Mouse (Mus musculus): ENCODE measurements around the gene Tango6.
A peak's percentile ranks its signal among the peaks of the same experiment; 100 is the strongest.

Gene Tango6

DNA sequence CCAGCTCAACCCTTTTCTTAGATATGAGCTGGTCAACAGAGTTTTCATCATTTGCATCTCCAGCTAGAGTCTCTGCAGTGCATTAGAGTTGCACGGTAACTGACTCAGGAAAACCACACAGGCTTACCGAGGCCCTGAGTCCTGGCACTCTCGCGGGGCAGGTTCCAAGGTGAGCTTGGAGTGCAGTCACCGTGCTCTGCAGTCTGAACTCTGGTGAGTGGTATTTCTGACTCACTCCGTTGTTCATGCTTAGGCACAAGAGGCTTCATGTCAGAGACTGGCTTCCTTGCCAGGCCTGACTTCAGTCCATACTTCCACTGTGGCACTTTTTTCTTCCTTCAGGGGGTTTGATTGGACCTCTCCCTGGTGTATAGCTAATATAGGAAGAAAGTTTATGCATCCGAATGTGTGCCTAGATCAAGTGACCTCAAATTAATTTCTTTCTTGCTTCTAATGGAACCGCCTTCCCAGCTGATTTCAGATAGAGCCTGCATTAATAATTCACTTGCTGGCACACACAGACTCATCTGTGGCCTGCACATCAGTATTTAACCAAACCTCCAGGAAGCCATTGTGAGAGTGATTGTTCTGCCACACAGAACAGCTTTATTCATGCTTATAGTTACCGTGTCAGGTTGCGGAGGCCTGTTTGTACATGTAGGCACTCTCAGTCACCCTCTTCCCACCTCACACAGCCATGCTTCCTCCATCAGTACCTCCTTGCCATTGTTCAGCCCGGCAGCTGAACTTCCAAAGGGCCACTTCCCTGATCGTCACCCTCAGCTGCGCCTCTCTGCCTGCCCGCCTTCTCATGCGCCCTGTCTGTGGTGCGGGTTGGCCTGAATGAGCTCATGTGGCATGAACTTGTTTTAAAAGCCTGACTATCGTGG, 136.0 kb downstream of the Tango6 start:
- no peak for DNase-seq

DNA sequence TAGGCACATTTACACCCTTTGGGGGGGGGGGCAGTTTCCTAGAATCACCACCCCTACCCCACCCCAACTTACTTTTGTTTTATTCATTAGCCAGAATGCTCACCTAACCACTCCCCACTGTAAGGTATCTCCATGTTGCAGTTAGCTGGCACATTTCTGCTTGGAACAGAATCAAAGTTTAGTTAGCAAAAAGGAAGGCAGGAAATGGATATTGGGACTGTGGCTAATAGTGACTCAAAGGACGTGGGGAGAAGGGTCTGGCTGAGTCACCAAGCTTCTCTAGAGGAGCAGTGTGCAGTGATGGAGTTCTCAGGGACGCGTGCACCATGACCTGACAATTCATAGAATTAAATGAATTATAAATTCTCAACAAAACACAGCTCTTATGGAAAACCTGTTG, 136.7 kb downstream of the Tango6 start:
- no peak for DNase-seq

DNA sequence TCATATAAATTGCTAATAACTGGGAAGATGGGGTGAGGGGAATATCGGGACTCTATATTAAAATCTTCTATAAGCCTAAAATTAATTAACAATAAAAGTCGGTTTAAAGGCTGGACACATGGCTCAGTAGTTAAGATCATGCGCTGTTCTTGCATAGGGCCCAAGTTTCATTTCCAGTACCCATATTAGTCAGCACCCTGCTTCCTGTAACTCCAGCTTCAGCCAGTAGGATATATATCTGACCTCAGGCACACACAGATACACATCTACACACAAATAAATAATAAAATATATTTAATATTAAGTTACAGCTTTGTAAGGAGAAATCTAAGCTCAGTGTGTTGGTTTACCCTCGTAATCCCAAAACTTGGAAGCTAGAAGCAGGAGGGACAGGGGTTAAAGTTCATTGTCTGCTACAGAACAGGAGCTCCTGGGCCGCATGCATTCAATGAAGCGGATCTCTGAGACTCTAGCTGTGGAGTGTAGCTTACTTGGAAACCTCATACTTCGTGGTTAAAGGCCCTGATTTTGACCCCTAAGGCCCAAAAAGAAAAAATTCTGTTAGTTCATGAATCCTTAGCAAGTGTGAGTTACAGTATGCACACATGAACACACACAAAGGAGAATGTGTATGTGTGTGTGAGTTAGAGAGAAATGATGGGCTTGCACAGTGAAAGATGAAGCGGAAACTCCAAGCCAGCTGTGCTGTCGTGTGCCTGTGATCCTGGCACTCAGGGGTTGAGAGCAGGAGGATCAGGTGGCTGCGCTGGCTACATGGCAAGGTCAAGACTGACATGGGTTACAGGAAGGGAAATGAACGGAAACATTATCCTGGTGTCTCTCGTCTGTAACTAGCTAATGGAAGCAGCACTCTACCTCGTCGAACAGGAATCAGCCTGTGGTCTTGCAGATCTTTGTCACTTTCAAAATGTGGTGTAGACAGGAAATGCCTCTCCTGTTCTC, 138.0 kb downstream of the Tango6 start:
- no peak for DNase-seq

DNA sequence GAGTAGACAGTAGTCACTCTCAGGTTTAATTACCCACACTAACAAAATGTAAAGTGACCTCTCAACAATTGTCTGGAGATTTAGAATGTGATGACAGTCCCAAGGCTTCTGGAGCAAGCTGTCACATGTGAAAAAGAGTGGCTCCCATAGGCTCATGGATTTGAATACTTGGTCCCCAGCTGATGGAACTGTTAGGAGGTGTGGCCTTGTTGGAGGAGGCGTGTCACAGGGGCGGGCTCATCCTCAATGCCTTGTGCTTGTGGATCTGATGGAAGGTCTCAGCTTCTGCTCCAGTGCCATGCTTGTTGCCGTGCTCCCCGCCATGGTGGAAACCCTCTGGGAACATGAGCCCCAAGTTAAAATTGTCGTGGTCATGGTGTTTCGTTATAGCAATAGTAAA, 146.1 kb downstream of the Tango6 start:
- no peak for DNase-seq

DNA sequence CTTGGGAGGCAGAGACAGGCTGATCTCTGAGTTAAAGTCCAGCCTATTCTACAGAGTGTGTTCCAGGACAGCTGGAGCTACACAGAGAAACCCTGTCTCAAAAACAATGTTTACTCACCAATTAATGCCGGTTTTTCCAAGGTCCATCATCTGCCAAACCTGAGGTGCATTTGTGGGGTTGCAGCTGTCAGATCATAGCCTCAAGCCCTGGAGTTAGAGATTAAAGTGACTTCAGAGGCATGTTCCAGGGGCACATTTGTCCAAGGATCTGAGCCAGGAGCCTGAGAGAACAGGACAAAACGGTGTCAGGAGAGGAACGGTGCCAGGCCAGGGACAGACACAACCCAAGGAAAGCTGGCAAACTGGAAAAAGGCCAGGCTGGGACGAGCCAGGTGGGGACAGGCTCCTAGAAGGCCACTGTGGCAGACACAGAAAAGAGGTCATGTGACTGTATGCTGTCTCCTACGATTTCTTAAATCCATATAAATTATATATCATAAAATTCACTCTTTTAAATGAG, 146.7 kb downstream of the Tango6 start:
- DNase-seq, result peak; percentile 71

DNA sequence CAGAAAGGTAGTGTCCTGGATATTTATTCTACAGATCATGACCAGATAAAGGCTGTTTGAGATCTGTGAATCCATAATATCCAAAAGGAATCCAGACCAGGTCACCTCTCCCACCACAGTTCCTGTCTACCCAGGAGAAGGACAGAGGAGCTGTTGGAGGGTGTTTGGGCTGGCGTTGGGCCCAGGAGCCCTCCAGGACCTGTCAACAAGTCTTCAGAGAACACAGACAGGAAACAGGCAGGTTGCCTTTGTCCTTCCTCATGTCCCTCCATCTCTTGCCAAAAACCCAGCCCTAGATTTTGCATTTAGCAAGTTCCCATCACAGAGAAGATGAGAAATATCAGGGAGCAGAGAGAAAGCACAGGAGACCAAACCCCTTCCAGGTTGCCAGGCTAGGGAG, 152.0 kb downstream of the Tango6 start:
- no peak for DNase-seq

DNA sequence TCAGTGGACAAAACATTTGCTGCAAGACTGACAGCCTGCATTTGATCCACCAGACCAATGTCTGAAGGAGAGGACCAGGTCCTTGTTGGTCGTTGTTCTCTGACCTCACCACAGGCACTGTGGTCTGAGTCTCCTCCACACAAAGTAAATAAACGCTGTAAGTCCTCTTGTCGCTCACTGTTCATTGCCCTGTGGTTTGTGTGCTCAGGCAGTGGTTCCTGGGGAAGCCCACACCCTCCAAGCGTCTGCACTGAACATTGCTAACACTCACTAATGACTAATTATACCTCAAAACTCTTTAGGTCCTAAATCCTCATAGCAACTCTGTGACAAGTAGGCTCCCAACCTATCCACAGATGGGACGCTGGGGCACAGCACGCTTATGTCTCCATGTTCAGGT, 153.7 kb downstream of the Tango6 start:
- no peak for DNase-seq

DNA sequence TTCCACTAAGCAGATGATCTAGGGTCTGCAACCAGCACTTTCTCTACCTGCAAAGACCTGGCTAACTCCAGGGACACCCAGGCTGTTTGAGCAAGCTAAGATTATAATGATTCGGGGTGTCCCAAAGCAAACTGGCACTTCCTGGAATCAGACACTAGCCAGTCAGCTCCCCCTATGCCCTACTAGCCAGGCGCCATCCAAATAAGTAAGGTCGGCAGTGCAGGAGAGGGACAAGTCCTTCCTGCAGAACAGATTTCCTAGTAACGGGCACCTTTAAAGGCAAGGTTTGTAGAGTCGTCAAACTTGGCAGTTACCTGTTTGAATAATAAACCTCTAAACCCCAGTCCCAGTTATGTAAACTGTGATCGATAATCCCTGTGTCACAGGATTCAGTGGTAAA, 155.9 kb downstream of the Tango6 start:
- no peak for DNase-seq

DNA sequence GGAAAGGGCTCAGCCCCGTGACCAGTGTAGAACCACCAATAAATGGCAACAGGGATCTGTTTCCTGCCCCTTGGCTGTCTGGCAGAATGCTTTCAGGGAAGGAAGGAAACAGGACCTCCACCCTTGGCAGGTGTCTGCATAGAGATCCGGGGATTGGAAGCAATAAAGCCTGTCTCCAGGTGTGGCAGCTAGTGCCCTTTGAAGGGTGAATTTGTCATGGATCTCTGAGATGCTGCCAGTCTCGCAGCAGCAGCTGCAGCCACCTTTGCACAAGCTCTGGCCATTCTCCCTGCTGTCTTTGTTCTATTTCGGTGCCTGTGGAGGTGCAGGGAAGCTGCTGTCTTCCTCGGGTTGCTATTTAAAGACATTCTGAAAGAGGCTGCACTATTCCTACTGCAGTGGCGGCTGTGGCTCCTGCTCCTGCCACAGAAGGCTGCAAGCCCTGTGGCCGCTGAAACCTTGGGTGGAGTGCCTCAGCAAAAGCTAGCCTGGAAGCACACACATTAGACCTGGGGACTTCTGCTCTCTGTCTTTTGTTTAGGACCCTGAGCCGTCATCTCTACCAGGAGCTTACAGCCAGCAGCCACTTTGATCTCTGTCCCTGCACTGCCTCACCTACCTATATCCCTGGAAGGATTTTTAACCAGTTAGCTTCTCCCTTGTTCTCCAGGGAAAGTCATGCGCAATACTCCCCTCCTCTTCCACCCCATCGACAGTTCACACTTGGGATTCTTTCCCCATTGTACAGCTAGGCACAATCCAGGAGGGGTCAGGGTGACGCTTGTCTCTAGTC, 156.5 kb downstream of the Tango6 start:
- DNase-seq, result no peak

DNA sequence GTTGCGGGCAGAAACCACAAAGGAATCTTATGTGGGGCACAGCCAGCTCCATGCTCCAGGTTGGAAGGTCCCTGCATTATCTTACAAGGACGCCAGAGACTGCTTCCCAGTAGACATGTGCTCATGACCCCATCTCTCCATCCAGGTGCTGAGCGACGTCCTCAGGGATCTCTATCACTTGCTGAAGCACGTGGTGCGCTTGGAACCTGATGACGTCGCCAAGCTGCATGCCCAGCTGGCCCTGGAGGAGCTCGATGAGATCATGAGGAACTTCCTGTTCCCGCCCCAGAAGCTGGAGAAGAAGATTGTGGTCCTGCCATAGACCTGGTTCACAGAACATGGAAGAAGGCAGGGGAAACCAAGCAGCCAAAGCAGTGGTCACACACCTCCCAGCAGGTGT, 167.2 kb downstream of the Tango6 start:
- DNase-seq, result no peak

DNA sequence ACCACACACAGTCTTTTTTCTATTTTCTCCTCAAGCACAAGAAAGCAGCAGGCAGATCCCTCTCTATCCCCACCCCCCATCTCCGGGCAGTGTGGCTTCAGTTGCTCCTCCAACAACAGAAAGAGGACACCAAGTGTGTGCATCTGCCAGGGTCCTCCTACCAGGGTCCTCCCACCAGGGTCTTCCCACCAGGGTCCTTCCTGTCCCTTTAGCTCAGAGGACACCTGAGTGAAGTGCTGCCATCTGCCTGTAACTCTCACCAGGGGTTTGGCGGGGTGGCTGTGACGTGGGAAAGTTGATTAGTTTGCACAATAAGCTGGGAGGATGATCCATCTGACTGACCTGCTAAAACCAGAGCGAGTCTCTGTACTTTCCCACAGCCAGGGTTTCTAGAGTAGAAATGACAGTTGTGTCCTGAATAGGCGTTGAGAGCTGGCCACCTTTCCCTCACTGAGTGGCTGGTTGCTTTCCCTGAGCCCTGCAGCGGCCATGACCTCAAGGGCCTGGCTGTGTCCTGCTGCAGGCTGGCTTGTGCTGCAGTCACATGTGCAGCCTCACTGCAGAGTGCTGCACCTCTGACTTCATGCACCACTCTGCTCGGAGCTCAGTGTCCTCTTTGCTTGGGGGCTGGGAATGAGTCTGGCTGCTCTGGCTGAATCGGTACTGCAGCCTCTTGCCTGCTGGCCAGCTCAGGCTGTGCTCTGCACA, 171.8 kb downstream of the Tango6 start:
- DNase-seq, result no peak

DNA sequence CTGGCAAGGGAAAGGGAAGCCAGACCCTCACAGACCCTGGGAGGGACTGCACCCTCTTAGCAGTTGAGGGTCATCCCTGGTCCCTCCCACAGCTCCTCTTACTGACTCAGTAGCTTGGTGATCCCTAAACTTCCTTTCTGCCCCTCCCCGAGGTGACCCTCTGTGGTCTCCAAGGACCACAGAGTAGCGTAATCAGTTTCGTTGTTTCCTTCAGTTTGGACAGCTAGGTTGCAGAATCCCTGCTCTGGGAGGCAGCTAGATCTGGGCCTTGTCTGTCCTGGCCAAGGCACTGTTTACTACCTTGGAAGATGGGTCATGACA, 172.3 kb downstream of the Tango6 start:
- no peak for DNase-seq

DNA sequence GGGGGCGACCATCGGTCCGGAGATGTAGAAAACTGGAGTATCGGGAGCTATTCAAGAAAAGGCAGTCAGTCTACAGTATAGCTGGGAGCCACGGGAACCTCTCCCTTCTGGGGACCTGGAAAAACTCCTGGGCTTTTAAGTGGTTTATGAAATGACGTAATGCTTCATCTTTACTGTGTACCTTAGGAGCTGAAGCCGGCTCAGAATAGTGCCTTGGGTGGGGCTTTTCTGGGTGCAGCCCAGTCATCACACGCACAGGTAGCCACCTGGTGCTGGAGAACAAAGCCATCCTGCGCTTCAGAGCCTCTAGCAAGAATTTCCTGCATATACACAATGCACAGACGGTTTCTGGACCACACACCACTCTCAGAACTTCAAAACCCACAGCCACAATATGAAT, 180.0 kb downstream of the Tango6 start:
- DNase-seq, result no peak

DNA sequence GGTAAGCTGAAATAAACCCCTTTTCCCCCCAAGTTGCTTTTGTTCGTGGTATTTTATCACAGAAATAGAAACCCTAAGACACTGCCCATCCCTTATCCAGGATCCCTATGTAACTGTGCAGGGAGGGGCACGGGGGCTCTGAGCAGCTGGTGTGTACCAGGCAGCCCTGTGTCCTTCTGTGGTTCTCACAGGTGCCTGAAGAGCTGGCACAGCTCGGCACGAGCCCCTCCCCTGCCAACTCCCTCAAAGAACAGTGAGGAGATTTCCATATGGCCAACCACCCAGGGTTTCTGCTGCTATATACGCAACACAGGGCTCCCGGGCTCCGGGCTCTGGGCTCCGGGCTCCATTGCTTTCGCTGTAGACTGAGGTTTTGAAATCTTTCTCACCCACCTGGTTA, 182.5 kb downstream of the Tango6 start:
- DNase-seq, result peak; percentile 20

DNA sequence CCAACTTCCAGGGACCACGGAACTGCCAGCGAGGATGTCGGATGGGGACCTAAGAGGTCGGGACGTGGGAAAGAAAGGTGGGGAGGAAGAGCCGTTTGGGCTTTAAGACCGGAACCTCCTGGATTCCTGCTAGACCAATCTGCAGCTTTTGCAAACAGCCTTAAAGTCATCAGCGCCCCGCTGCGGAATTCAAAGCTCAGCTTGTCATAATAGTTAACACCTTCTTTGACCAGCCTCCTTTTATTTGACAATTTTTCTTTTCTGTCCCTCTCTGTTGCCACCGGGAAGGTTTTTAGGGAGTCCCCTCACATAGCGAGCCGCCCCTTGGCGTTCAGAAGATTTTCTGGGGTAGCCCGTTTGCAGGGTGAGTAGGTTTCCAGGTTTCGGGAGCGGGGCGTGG, 187.2 kb downstream of the Tango6 start, which contains the start of gene Has3:
Has3 (plus strand) TSS at position 192 of the 400 bp plus-strand sequence.
- DNase-seq, result no peak

DNA sequence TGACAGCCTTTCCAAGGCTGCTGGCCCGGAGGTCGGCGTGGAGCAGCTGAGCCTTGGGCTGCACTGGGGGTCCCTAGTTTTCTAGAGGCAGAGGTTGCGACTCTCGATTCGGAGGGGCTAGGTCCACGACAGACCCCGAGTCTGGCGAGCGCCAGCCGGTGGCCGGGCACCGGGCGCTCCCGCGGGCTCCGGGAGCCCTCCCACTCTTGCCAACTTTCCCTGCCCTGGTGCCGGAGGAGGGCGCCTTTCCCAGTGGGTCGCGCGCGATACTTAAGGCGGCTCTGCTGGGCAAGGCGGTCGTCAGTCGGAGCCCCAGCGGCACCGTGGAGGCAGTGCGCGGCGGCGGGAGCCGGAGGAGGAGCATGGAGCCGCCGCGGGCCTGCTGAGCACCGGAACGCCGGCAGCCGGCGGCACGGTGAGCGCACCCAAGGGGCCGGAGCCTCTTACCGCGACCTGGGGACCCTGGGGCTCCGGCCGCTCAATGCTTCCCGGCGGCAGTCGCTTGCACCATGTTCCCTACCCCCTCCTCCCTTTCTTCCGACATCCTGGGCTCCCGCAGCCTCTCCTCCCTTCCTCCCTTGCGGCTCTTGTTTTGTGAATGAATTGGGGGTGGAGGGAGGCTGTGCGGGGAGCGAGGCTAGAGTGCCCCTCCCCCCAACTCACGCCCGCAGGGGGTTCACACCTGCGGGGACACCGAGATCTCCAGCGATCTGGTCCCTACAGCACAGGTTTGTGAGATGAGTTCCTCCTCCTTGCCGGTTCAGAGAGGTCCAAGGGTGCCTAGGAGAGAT, 187.9 kb downstream of the Tango6 start:
- DNase-seq, result peak; percentile 41

DNA sequence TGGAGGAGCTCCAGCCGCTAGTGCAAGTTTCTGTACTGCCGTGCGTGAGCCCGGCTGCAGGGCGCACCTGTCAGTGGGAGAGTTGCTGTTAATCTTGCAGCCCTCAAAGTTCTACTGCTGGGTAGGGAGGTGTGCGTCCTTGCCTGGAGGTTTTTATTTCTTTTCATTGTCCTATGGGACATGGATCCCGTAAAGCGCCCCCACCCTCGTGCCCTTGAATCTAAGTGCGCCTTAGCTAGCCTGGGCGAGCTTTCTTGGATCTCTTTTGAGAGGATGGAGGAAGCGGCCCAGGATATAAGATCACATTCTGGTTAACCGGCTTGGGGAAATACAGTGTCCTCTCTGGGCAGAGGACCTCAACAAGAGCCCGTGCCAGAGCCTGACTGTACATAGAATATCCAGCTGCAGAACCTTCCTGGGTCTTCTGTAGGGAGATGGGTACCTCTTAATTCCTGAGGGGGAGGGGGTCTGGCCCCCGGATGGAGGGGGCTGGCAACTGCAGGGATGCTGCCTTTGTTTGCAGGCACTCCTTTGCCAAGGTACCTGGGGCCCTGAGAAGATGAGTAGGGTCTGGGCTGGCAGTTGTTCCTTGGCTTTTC, 188.6 kb downstream of the Tango6 start:
- no peak for DNase-seq

DNA sequence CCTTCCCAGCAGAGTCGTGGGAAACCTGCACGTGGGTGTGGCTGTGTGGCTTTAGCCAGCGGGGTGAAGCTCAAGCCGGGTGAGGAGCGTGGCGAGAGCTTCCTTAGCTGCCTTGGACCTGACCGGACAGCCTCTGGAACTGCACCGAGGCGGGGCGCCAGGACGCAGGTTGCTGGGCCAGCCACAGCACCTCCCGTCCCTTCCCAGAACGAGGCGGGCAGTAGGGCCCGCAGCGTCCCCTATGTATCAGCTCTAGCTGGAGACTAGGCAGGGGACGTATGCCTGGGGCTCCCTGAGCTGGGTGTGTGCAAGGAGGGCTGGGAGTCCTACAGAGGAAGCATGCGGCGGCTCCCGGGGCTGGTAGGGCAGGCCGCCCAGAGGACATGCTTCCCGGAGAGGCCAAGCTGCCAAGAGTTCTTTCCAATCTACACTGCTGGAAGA, 189.1 kb downstream of the Tango6 start:
- peak; percentile 32 for DNase-seq

DNA sequence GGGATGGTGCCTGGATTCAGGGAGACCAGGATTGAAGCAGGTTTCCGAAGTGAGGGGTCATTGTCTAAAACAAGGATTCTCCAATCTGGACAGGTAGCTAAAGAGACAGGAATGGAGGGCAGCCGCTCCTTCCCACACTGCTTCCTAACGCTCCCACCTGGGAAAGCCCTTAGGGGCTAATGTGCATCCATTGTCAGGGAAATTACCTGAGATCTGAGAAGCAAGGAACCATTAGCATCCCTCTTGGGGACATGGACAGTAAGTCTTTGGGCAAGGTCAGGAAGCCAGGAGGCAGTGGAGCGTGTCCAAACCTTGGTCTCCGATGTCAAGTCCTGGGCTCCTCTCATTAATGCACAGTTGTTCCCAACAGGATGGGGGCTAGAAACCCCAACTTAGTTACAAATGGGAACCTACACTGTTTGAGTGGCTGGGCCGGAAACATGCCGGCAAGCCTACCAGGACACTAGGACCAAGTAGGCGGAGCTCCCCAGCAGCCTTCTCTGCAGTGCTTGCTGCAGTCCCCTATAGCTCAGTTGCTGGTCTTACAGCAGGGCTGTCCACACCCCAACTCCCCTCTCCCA, 189.7 kb downstream of the Tango6 start:
- DNase-seq, result no peak

DNA sequence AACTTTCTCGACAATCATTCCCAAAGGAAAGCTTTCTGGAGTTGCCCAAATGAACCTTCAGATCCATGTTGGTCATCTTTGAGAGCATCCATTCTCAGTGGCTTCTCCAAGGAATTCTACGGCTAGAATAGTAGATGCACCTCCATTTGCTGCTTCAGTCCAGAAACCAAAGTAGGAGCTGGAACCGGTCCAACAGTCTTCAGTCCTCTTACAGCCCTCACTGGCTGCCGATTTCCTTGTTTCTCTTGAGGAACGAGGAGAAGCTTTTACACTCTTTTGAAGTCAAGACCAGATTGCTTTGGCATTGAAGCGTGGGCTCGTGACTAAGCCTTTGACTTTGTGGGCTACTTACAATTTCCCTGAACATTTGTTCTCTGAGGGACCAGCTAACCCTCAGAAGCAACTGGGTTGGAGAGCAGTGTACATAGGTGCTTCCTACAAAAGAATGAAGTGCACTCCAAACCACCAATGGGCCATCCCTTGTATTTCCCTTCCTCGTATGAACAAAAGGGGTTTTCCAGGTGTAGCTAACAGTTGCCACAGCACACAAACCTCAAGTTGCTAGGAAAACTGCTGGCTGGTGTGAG, 197.3 kb downstream of the Tango6 start:
- DNase-seq, result no peak

Data from cerebellum, adult 11 months (tissue).